Mouse (Mus musculus): ENCODE data around the gene Oasl1.
"Not testable (repeated sequence)": the region's sequence is repeated elsewhere in the genome, so short reads cannot be mapped to it uniquely, and the experiment has no call there.

Gene Oasl1

GRCm38 (mm10) chr5:114922998-114923473 lies at the start of gene Oasl1:
Oasl1 (plus strand) TSS chr5:114923240.
- no peak for DNase-seq (ENCODE audit: extremely low spot score, low read depth, low spot score)

GRCm38 (mm10) chr5:114875858-114876257 lies 47.2 kb upstream of the Oasl1 start:
- DNase-seq (ENCODE audit: extremely low spot score, low read depth, low spot score): no peak

- no peak for DNase-seq (ENCODE audit: extremely low spot score, low read depth, low spot score)
Measured at GRCm38 (mm10) chr5:114876331-114876730, 46.7 kb upstream of the Oasl1 start.

- no peak for DNase-seq (ENCODE audit: extremely low spot score, low read depth, low spot score)
Measured at GRCm38 (mm10) chr5:114877487-114877886, 45.6 kb upstream of the Oasl1 start.

GRCm38 (mm10) chr5:114879399-114879798 lies 43.6 kb upstream of the Oasl1 start:
- no peak for DNase-seq (ENCODE audit: extremely low spot score, low read depth, low spot score)

GRCm38 (mm10) chr5:114882319-114882718 lies 40.7 kb upstream of the Oasl1 start:
- DNase-seq (ENCODE audit: extremely low spot score, low read depth, low spot score): not testable (repeated sequence)

GRCm38 (mm10) chr5:114883022-114883421 lies 40.0 kb upstream of the Oasl1 start:
- DNase-seq (ENCODE audit: extremely low spot score, low read depth, low spot score): no peak

GRCm38 (mm10) chr5:114886801-114887200 lies 36.2 kb upstream of the Oasl1 start:
- DNase-seq (ENCODE audit: extremely low spot score, low read depth, low spot score): no peak

GRCm38 (mm10) chr5:114888995-114889394 lies 34.0 kb upstream of the Oasl1 start:
- no peak for DNase-seq (ENCODE audit: extremely low spot score, low read depth, low spot score)

- no peak for DNase-seq (ENCODE audit: extremely low spot score, low read depth, low spot score)
Measured at GRCm38 (mm10) chr5:114895542-114895941, 27.5 kb upstream of the Oasl1 start.

- DNase-seq (ENCODE audit: extremely low spot score, low read depth, low spot score): no peak
Measured at GRCm38 (mm10) chr5:114896688-114897373, 26.2 kb upstream of the Oasl1 start, which contains the start of gene Oasl2. Oasl2 (plus strand) TSS chr5:114896936.

GRCm38 (mm10) chr5:114897374-114897793 lies 25.7 kb upstream of the Oasl1 start:
- no peak for DNase-seq (ENCODE audit: extremely low spot score, low read depth, low spot score)

GRCm38 (mm10) chr5:114898857-114899256 lies 24.2 kb upstream of the Oasl1 start:
- no peak for DNase-seq (ENCODE audit: extremely low spot score, low read depth, low spot score)

- DNase-seq (ENCODE audit: extremely low spot score, low read depth, low spot score): no peak
Measured at GRCm38 (mm10) chr5:114902413-114902812, 20.6 kb upstream of the Oasl1 start.

GRCm38 (mm10) chr5:114908598-114909305 lies 14.3 kb upstream of the Oasl1 start:
- DNase-seq (ENCODE audit: extremely low spot score, low read depth, low spot score): no peak

- no peak for DNase-seq (ENCODE audit: extremely low spot score, low read depth, low spot score)
Measured at GRCm38 (mm10) chr5:114913686-114914085, 9.4 kb upstream of the Oasl1 start.

GRCm38 (mm10) chr5:114914855-114915254 lies 8.2 kb upstream of the Oasl1 start:
- no peak for DNase-seq (ENCODE audit: extremely low spot score, low read depth, low spot score)

GRCm38 (mm10) chr5:114915854-114916253 lies 7.2 kb upstream of the Oasl1 start:
- no peak for DNase-seq (ENCODE audit: extremely low spot score, low read depth, low spot score)

- no peak for DNase-seq (ENCODE audit: extremely low spot score, low read depth, low spot score)
Measured at GRCm38 (mm10) chr5:114916777-114917176, 6.3 kb upstream of the Oasl1 start.

GRCm38 (mm10) chr5:114917357-114917756 lies 5.7 kb upstream of the Oasl1 start:
- DNase-seq (ENCODE audit: extremely low spot score, low read depth, low spot score): not testable (repeated sequence)

- DNase-seq (ENCODE audit: extremely low spot score, low read depth, low spot score): no peak
Measured at GRCm38 (mm10) chr5:114921551-114922365, 1.3 kb upstream of the Oasl1 start.

Data from hindlimb bud, embryonic 11.5 days (tissue).